Mouse (Mus musculus) urinary bladder, postnatal 10 days (tissue): ENCODE results near the gene Mvp.

Experiments used
- DNase-seq: peaks from one replicate; pipeline ENCODE4 v3.0.0; 2022; ENCODE audit warnings: low spot score

Gene Mvp

GRCm38 (mm10) chr7:126949793-126950646 lies 64.4 kb downstream of the Mvp start, which contains the start of gene Sez6l2:
Gene Sez6l2 (plus strand): TSS chr7:126950563.
- DNase-seq: peak; percentile 64

GRCm38 (mm10) chr7:126949403-126949792 lies 65.0 kb downstream of the Mvp start, which contains the start of gene Asphd1:
Gene Asphd1 (minus strand): TSS chr7:126949582.
- no peak for DNase-seq

GRCm38 (mm10) chr7:126948626-126949025 lies 65.8 kb downstream of the Mvp start:
- no peak for DNase-seq

GRCm38 (mm10) chr7:126946530-126946929 lies 67.9 kb downstream of the Mvp start:
- DNase-seq: no peak

- DNase-seq: no peak
These were observed 72.6 kb downstream of the Mvp start for GRCm38 (mm10) chr7:126941801-126942200.

GRCm38 (mm10) chr7:126941171-126941570 lies 73.2 kb downstream of the Mvp start:
- no peak for DNase-seq
